Mouse (Mus musculus): ENCODE results near the gene Trio.

Gene Trio

DNA sequence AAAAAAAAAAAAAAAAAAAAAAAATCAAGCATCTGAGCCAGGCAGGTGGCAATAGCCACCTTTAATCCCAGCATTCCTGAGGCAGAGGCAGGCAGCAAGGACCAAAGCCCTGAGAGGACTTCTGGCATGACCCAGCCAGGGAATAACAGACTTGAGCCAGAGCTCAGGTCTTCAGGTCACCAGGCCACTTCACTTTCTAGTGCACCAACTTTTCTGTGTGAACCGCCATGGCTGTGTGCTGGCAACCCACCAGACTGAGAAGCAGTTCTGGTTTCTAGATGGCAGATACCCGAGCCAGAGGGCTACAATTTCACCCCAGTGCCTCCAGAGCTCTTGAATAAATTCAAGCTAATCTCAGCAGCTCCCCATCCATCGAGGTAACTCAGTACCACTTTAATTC lies 104.9 kb downstream of the Trio start:
- no peak for DNase-seq (ENCODE audit: low spot score)

DNA sequence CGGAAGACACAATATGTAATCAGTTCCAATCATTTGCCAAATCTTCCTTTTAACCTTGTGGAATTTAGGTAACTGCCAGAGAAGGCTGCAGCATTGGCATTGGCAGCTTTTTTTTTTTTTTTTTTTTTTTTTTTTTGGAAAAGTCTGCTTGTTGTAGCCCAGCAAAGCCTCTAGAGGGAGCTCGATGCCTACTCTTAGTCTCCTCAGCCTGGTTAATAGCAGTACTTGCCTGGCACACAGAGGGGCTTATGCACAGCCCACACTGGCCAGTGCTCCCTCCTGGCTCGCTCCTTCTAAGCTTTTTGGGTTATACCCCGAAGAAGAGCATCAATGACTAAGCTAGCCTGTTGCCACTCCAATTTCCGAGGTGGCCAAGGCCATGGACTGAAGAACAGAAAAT lies 106.1 kb downstream of the Trio start:
- no peak for DNase-seq (ENCODE audit: low spot score)

- DNase-seq (ENCODE audit: low spot score): no peak
These were observed 106.8 kb downstream of the Trio start for GRCm38 (mm10) chr15:27918798-27919197.

GRCm38 (mm10) chr15:27916204-27916603 lies 109.4 kb downstream of the Trio start:
- DNase-seq (ENCODE audit: low spot score): no peak

DNA sequence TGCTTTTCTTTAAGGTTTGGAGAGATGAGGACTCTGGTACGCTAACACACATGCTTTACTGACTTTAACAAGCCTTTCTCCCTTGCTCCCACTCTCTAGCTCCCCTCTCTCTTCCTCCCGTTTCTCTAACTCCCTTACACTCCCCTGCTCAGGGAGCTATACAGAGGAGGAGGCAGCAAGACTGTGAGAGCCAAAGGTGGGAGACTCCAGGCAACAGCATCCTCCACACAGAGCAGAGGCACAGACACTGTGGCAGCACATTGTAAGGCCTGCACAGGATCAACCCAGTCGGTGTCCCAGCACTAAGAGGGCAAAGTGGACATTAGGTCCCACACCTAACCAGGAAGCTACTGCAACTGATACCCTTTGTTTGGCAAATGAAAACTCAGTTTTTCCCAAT lies 112.6 kb downstream of the Trio start:
- no peak for DNase-seq (ENCODE audit: low spot score)

DNA sequence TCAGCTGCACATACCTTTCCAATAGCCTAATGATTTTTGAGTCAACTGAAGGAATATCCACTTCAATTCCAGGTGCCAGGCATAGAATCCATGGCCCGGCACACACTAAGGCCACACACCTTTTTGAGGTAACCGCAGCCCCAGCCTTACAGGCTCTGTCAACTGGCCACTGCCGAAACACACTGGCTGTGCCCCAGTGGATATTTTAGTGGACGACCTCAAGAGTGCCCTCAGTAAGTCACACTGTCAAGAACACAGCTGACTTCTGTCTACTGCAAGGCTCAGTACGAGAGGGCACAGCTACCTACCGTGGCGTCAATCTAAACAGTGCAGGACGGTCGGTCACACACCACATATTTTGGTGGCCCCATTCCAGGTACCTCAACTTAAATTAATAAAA lies 114.5 kb downstream of the Trio start:
- no peak for DNase-seq (ENCODE audit: low spot score)

GRCm38 (mm10) chr15:27910179-27910578 lies 115.5 kb downstream of the Trio start:
- no peak for DNase-seq (ENCODE audit: low spot score)

DNA sequence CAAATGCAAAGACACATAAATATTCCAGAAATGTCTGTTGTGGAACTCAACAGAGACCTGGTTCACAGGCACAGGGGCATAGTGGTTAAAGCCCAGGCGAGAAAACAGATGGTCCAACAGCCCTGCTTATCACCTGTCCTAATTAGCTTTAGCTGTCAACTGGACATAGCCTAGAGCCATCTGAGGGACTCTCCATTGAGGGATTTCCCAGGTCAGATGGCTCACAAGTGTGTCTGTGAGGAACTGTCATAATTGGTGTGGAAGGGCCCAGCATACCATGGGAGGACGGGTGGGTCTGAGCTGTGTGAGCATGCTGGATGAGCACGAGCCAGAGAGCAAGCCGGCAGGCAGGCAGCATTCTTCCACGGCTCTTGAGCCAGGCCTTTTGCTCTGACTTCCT lies 118.0 kb downstream of the Trio start:
- DNase-seq (ENCODE audit: low spot score): no peak

DNA sequence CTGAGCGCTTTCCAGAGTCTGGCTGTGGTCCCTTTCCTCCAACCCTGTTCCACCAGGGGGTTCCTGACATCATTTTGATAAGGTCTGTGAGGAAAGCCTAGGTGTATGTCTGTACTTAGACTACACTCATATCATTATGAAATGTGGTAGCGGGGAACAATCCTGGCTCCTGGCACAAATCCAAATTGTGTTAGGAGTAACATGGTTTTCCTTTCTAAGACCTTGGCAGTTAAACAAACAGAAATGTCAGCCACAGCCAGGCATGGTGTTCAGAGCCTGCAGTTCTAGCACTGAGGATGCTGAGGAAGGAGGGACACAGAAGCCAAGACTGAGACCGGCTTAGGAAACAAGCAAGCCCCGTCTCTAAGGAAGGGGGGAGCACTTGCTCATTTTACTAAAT lies 119.2 kb downstream of the Trio start:
- no peak for DNase-seq (ENCODE audit: low spot score)

- DNase-seq (ENCODE audit: low spot score): no peak
These were observed 120.3 kb downstream of the Trio start for GRCm38 (mm10) chr15:27905341-27905740.

DNA sequence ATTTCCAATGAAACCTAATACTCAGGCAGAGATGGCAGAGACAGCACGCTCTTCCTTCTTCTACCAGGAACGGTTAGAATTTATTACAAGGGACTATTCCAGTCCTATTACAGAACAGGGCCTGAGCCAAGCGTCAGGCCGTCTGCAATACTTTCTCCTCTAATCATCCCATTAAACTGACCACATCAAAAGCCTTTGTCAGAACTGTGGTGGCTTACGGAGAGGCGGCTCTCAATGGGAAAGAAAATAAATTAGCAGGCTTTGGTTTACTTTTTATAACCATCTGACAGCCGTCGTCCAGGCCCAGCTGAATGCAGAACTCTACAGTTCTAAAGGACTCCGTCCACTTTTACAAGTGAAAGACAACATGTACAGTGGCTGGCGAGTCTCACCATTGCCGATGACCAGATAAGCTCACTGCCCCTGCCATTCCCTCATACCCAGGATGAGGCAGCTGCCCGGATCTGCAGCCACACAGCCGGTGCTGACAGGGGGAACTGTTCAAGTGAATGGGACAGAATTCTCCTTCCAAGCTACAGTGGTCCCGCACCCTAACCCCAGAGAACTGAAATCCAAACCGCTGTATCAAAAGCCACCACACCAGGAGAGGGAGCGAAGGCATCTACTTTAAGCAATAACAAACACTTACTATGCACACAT lies 121.2 kb downstream of the Trio start:
- no peak for DNase-seq (ENCODE audit: low spot score)

DNA sequence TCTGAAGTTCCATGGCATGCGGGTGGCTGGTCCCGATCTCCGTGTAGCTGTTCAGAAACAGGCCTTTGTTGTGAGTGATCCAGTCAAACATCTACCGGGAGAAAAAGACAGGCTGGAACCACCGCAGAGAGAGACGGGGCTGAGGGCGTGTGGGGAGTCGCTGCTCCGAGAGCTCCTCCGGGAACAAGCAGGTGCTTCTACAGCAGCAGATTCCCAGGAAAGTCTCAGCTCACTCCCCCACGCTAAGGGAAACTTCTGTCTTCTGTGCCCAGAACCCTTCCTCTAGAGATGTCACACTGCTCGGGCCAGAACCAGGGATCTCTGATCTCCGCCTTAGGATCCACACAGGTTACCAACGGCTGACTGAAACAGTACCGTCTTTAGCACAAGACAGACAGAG lies 124.4 kb downstream of the Trio start:
- no peak for DNase-seq (ENCODE audit: low spot score)

- DNase-seq (ENCODE audit: low spot score): no peak
These were observed 126.7 kb downstream of the Trio start for GRCm38 (mm10) chr15:27898795-27899406.

- no peak for DNase-seq (ENCODE audit: low spot score)
These were observed 131.5 kb downstream of the Trio start for GRCm38 (mm10) chr15:27894112-27894511.

- no peak for DNase-seq (ENCODE audit: low spot score)
These were observed 133.6 kb downstream of the Trio start for GRCm38 (mm10) chr15:27892029-27892428.

- no peak for DNase-seq (ENCODE audit: low spot score)
These were observed 135.0 kb downstream of the Trio start for GRCm38 (mm10) chr15:27890666-27891065.

DNA sequence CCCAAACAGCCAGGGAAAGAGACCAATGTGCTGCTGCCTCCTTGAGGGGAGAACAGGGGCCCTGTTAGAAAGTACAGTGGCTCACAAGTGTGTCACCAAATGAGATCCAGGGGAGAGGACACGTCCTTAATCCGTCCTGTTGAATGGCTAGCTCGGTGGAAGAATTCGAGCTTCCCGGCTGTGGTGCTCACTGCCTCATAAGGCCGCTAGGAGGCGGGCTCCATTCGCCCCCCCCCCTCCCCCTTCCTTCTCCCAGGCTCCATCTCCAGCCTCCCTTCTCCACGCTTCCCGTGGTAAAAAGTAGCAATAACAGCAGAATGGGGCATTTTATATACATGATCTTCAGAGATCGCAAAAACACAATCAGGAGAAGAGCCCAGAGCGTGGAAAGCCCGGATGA lies 137.5 kb downstream of the Trio start:
- no peak for DNase-seq (ENCODE audit: low spot score)

DNA sequence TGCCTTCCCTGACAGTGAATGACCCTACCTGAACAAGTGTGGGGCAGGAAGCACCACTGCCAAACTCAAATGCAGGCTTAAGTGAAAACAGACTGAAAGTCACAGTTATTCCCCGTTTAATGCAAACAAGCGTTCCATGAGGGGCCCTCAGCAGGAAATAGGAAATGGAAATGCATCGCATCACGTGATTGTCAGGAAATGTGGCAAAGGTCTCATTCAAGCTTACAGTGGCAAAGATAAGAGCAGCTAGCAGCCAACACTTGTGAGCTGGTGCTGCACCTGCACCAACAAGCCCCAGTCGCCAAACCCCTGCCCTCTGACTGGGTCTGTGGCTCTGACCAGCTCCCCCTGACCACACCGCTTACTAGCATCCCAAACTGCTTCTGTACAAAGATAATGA lies 138.7 kb downstream of the Trio start:
- DNase-seq (ENCODE audit: low spot score): no peak

- peak; percentile 63 for DNase-seq (ENCODE audit: low spot score)
These were observed 141.0 kb downstream of the Trio start for GRCm38 (mm10) chr15:27884347-27885250.

DNA sequence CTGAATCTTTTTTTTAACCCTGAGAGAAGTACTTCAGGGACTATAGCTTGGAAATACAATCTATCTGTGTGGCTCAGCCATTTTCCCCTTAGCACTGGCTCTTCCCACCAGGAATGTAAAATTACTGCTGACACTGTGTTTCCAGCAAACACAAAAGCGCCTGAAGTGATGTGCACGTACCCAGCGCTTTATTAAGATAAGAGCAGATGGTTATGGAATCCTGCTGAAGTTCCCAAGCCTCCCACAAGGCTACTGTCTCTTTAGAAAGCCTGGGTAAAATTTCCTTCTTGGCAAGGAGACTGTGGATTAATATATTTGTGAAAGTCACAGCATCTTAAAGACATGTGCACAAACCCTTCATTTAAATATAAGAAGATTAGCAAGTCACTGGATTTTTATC lies 141.8 kb downstream of the Trio start:
- no peak for DNase-seq (ENCODE audit: low spot score)

DNA sequence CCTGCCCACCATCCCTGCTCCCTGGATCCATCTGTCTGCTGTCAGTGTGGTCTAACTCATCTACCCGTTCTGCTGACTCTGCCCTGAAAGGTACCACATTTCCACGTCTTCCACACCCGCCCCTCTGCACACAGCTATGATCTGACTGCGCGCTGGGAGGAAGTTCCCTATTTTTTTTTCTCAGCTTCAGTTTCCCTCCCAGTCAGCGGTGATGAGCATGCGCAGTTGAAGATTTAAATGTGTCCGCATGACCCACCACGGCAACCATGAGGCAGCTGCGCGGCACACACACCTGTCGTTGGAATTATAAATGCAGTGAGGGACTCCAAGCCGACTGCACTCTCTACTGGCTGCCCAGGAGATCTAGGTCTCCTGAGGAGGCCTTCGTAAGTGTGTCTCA lies 142.8 kb downstream of the Trio start:
- no peak for DNase-seq (ENCODE audit: low spot score)

DNA sequence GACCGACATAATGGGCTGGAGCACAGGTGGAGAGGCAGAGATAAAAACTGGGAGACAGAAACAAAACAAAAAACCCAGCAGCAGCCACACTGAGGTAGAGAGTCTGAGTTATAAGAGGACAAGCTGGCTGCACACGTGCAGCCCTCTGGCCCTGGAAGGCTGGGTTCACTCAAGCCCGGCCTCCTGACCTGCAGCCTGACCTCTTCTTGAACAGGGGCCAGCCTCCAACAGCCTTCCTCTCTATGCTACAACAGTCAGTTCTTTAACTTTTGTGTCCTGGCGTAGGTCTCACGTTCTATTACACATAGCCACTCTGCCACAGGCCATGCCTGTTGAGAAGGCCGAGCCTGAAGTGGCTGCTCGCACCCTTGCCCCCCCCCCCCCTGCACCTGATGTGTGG lies 147.8 kb downstream of the Trio start:
- DNase-seq (ENCODE audit: low spot score): no peak

DNA sequence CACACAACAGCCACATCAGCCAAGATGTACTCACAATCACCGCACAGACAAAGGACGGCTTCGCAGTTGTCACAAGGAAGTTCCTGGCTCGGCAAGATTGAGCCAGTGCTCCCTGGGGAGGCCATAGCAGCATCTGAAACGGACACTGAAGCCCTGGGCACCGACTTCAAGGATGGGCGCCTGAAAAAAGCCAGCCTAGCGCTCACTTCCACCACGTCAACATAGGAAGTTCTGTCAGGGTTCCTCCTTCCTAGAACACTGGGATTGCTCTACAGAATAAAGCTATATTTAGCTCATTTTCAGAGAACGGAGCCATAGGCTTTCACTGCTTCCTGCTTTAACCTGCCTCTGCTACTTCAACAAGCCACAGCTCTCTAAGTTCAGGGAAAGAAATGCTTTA lies 149.3 kb downstream of the Trio start:
- no peak for DNase-seq (ENCODE audit: low spot score)

Measured in ovary, postnatal 10 days (tissue).